Mouse (Mus musculus) liver, embryonic 14.5 days (tissue): ENCODE measurements around the gene Lmx1a.

ENCODE experiments used
- CTCF ChIP-seq: IDR thresholded peaks from 2 replicates; pipeline ENCODE4 v1.5.1; 2016; ENCODE audit warnings: antibody characterized with exemption, low read depth, control low read depth
- EP300 ChIP-seq: IDR thresholded peaks from 2 replicates; pipeline ENCODE4 v1.6.1; 2016; ENCODE audit warnings: antibody characterized with exemption, low read depth

DNA sequence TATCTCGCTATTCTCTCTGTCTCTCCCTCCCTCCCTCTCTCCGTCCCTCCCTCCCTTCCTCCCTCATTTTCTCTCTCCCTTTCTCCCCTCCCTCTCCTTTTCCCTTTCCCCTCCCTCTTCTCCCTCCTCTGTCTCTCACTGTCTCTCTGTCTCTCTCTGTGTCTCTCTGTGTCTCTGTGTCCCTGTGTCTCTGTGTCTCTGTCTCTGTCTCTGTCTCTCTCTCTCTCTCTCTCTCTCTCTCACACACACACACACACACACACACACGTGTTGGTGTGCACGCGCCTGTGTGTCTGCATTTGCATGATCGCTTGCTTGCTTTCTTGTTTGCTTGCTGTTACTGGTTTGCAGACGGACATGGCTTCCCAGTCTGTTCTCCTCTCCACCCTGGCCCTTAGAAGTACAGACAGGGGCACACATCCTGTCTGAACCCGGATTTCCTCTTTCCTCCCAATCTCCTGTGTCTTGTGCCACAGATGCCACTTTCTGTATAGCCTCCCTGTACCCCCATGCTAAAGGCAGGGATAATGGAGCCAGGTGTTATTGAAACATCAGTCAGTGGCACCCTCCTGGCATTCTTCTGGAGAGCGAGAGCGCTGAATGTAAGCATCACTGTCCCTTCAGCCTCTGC, 114.4 kb downstream of the Lmx1a start:
- TF ChIP-seq EP300 (no peak), CTCF (no peak)
